Mouse (Mus musculus) CD8-positive naive resting alpha-beta T cell, adult 57 days (primary cell): ENCODE data around the gene Pls1. TPM values are rescaled to one million over a fixed set of nuclear protein-coding genes. Genes with fewer than 3 reads are reported as not detected.

Experiments
- total RNA-seq: library from RNA; stranded (reverse); gene quantifications from one replicate; pipeline ENCODE4 v1.2.4, GENCODE M21; 2023

Pls1 gene
- 0.70 TPM for total RNA-seq

GRCm38 (mm10) chr9:95844825-95845460 lies at the start of gene Pls1:
TSS of gene Pls1 (minus strand) at chr9:95845311.

DNA sequence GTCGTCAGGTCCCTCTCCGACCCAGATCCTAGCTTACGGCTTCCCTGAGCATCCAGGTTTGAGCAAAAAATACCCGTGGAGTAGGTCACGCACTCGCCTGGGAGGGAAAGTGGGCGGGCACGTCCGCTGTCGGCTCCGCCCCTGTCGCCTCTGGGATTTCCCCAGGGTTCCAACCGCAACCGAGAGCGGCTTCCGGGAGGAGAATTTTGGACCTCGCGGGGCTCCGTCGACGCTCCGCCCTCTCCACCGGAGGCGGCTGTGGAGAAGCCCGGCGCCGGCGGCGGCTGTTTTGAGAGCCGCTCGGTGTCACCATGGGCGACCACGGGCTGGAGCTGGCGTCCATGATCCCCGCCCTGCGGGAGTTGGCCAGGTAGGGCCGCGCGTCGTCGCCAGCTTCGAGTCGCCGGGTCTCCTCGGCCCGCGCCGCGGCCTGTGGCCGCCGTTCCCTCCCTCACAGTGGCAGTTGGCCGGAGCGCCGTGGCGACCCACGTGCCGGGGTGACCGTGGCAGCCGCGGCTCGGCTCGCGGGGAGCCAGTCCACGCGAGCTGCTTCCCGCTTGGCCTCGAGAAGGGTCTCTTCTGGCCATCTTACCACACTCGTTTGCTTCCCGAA lies 12.4 kb upstream of the Pls1 start, which contains the start of gene Atr:
Gene Atr (plus strand): TSS at position 184 of the 613 bp plus-strand sequence.

GRCm38 (mm10) chr9:95750037-95750511 lies 95.0 kb downstream of the Pls1 start, which contains the start of gene Trpc1:
TSS of gene Trpc1 (minus strand) at chr9:95750375.

Other genes with a start within 250 kb of the Pls1 start
- 0.12 TPM for gene Pcolce2, start 207.7 kb downstream of the Pls1 start, total RNA-seq
- 0.67 TPM for gene Trpc1, start 94.9 kb downstream of the Pls1 start, total RNA-seq
- gene Atr, start 12.3 kb upstream of the Pls1 start, total RNA-seq: 29.6 TPM
- 57.0 TPM for gene Xrn1, start 109.4 kb upstream of the Pls1 start, total RNA-seq